Mouse (Mus musculus): ENCODE measurements around the gene App. TPM values are rescaled to one million over a fixed set of nuclear protein-coding genes. Genes with fewer than 3 reads are reported as not detected.

The App gene
- polyA plus RNA-seq, 1 experiment from 2014 or later = 297 TPM

- Histone ChIP-seq H3K4me3 (ENCODE audit: low read length) (no peak overlapping the region), H3K9me3 (ENCODE audit: control insufficient read depth, low read length) (no peaks in the 10 kb centered on the region), H3K27me3 (ENCODE audit: control insufficient read depth, insufficient read depth, low read depth, low read length) (no peaks in the 10 kb centered on the region), H3K9ac (ENCODE audit: low read length) (no peak overlapping the region), H3K4me2 (ENCODE audit: low read depth, low read length) (no peak overlapping the region; the same call in 1 of the 2 replicates), H3K4me1 (replicated peaks; ENCODE audit: control insufficient read depth, insufficient read depth, low read length) (peaks cover 61% of the 10 kb centered on the region), H3K27ac (ENCODE audit: low read length) (peak overlapping the region; percentile 97), H3K36me3 (ENCODE audit: control insufficient read depth, insufficient read depth, low read length) (no peaks in the 10 kb centered on the region)
- WGBS = 45% methylated on average over 5 of the region's 5 CpGs
- no peak for ATAC-seq (ENCODE audit: low read depth)
Measured at GRCm38 (mm10) chr16:85132182-85132581, 41.4 kb downstream of the App start.

- no peak for ATAC-seq (ENCODE audit: low read depth)
- peaks cover 70% of the 10 kb centered on the region for H3K4me1 ChIP-seq (replicated peaks; ENCODE audit: control insufficient read depth, insufficient read depth, low read length)
- H3K9ac ChIP-seq (ENCODE audit: low read length) = no peak overlapping the region
- H3K27me3 ChIP-seq (ENCODE audit: control insufficient read depth, insufficient read depth, low read depth, low read length) = no peaks in the 10 kb centered on the region
- WGBS = 78% methylated on average over 7 of the region's 7 CpGs
- H3K4me2 ChIP-seq (ENCODE audit: low read depth, low read length) = no peak overlapping the region
- H3K27ac ChIP-seq (ENCODE audit: low read length) = peak overlapping the region; percentile 16; the same call in 1 of the 2 replicates
- H3K36me3 ChIP-seq (ENCODE audit: control insufficient read depth, insufficient read depth, low read length) = no peaks in the 10 kb centered on the region
- no peak overlapping the region for H3K4me3 ChIP-seq (ENCODE audit: low read length)
- no peaks in the 10 kb centered on the region for H3K9me3 ChIP-seq (ENCODE audit: control insufficient read depth, low read length)
Measured at GRCm38 (mm10) chr16:85130861-85131556, 42.6 kb downstream of the App start.

- Histone ChIP-seq H3K4me2 (ENCODE audit: low read depth, low read length) (no peak overlapping the region; the same call in 1 of the 2 replicates), H3K27ac (ENCODE audit: low read length) (peak overlapping the region; percentile 91), H3K27me3 (ENCODE audit: control insufficient read depth, insufficient read depth, low read depth, low read length) (no peaks in the 10 kb centered on the region), H3K9me3 (ENCODE audit: control insufficient read depth, low read length) (no peaks in the 10 kb centered on the region), H3K9ac (ENCODE audit: low read length) (no peak overlapping the region), H3K4me1 (replicated peaks; ENCODE audit: control insufficient read depth, insufficient read depth, low read length) (peaks cover 63% of the 10 kb centered on the region), H3K36me3 (ENCODE audit: control insufficient read depth, insufficient read depth, low read length) (peaks cover 5% of the 10 kb centered on the region; the same call in 1 of the 2 replicates), H3K4me3 (ENCODE audit: low read length) (no peak overlapping the region)
- no peak for ATAC-seq (ENCODE audit: low read depth)
- 23% methylated on average over 13 of the region's 13 CpGs for WGBS
Measured at GRCm38 (mm10) chr16:85128693-85129657, 44.6 kb downstream of the App start.

- H3K36me3 ChIP-seq (ENCODE audit: control insufficient read depth, insufficient read depth, low read length) = peaks cover 5% of the 10 kb centered on the region; the same call in 1 of the 2 replicates
- H3K4me1 ChIP-seq (replicated peaks; ENCODE audit: control insufficient read depth, insufficient read depth, low read length) = peaks cover 59% of the 10 kb centered on the region
- H3K4me3 ChIP-seq (ENCODE audit: low read length) = no peak overlapping the region
- no peaks in the 10 kb centered on the region for H3K9me3 ChIP-seq (ENCODE audit: control insufficient read depth, low read length)
- no peaks in the 10 kb centered on the region for H3K27me3 ChIP-seq (ENCODE audit: control insufficient read depth, insufficient read depth, low read depth, low read length)
- peak; percentile 69 for ATAC-seq (ENCODE audit: low read depth)
- H3K27ac ChIP-seq (ENCODE audit: low read length) = peak overlapping the region; percentile 91
- no peak overlapping the region; the same call in 1 of the 2 replicates for H3K4me2 ChIP-seq (ENCODE audit: low read depth, low read length)
- H3K9ac ChIP-seq (ENCODE audit: low read length) = no peak overlapping the region
- 22% methylated on average over 5 of the region's 5 CpGs for WGBS
Measured at GRCm38 (mm10) chr16:85128347-85128664, 45.3 kb downstream of the App start.

- Histone ChIP-seq H3K9ac (ENCODE audit: low read length) (no peak overlapping the region), H3K9me3 (ENCODE audit: control insufficient read depth, low read length) (no peaks in the 10 kb centered on the region), H3K4me3 (ENCODE audit: low read length) (no peak overlapping the region), H3K36me3 (ENCODE audit: control insufficient read depth, insufficient read depth, low read length) (peaks cover 5% of the 10 kb centered on the region; the same call in 1 of the 2 replicates), H3K27ac (ENCODE audit: low read length) (peak overlapping the region; percentile 91), H3K27me3 (ENCODE audit: control insufficient read depth, insufficient read depth, low read depth, low read length) (no peaks in the 10 kb centered on the region), H3K4me2 (ENCODE audit: low read depth, low read length) (peak overlapping the region; percentile 29; the same call in 1 of the 2 replicates), H3K4me1 (replicated peaks; ENCODE audit: control insufficient read depth, insufficient read depth, low read length) (peaks cover 54% of the 10 kb centered on the region)
- WGBS = 56% methylated on average over 11 of the region's 11 CpGs
- no peak for ATAC-seq (ENCODE audit: low read depth)
Measured at GRCm38 (mm10) chr16:85127661-85128346, 45.8 kb downstream of the App start.

- no peaks in the 10 kb centered on the region for H3K27me3 ChIP-seq (ENCODE audit: control insufficient read depth, insufficient read depth, low read depth, low read length)
- ATAC-seq (ENCODE audit: low read depth) = no peak
- peaks cover 6% of the 10 kb centered on the region; the same call in 1 of the 2 replicates for H3K36me3 ChIP-seq (ENCODE audit: control insufficient read depth, insufficient read depth, low read length)
- no peak overlapping the region for H3K4me3 ChIP-seq (ENCODE audit: low read length)
- H3K4me1 ChIP-seq (replicated peaks; ENCODE audit: control insufficient read depth, insufficient read depth, low read length) = peaks cover 33% of the 10 kb centered on the region
- no peak overlapping the region for H3K27ac ChIP-seq (ENCODE audit: low read length)
- H3K9ac ChIP-seq (ENCODE audit: low read length) = no peak overlapping the region
- H3K4me2 ChIP-seq (ENCODE audit: low read depth, low read length) = no peak overlapping the region
- no peaks in the 10 kb centered on the region for H3K9me3 ChIP-seq (ENCODE audit: control insufficient read depth, low read length)
- WGBS = 84% methylated on average over 4 of the region's 4 CpGs
Measured at GRCm38 (mm10) chr16:85124649-85125048, 48.9 kb downstream of the App start.

GRCm38 (mm10) chr16:85121983-85122382 is 51.6 kb downstream of the App start:
- Histone ChIP-seq H3K4me1 (replicated peaks; ENCODE audit: control insufficient read depth, insufficient read depth, low read length) (peaks cover 9% of the 10 kb centered on the region), H3K9ac (ENCODE audit: low read length) (no peak overlapping the region), H3K27me3 (ENCODE audit: control insufficient read depth, insufficient read depth, low read depth, low read length) (no peaks in the 10 kb centered on the region), H3K9me3 (ENCODE audit: control insufficient read depth, low read length) (no peaks in the 10 kb centered on the region), H3K27ac (ENCODE audit: low read length) (no peak overlapping the region), H3K36me3 (ENCODE audit: control insufficient read depth, insufficient read depth, low read length) (peaks cover 9% of the 10 kb centered on the region; the same call in 1 of the 2 replicates), H3K4me3 (ENCODE audit: low read length) (no peak overlapping the region), H3K4me2 (ENCODE audit: low read depth, low read length) (no peak overlapping the region)
- 57% methylated on average over 5 of the region's 5 CpGs for WGBS
- no peak for ATAC-seq (ENCODE audit: low read depth)

GRCm38 (mm10) chr16:85118916-85119315 is 54.6 kb downstream of the App start:
- ATAC-seq (ENCODE audit: low read depth) = no peak
- H3K9me3 ChIP-seq (ENCODE audit: control insufficient read depth, low read length) = no peaks in the 10 kb centered on the region
- H3K4me1 ChIP-seq (replicated peaks; ENCODE audit: control insufficient read depth, insufficient read depth, low read length) = peaks cover 3% of the 10 kb centered on the region; the same call in 1 of the 2 replicates
- H3K9ac ChIP-seq (ENCODE audit: low read length) = no peak overlapping the region
- no peak overlapping the region for H3K27ac ChIP-seq (ENCODE audit: low read length)
- 93% methylated on average over 6 of the region's 6 CpGs for WGBS
- no peak overlapping the region for H3K4me2 ChIP-seq (ENCODE audit: low read depth, low read length)
- H3K27me3 ChIP-seq (ENCODE audit: control insufficient read depth, insufficient read depth, low read depth, low read length) = no peaks in the 10 kb centered on the region
- H3K4me3 ChIP-seq (ENCODE audit: low read length) = no peak overlapping the region
- H3K36me3 ChIP-seq (ENCODE audit: control insufficient read depth, insufficient read depth, low read length) = 0 out of 2 replicates have a peak, but pooled peaks cover 4% of the 10 kb centered on the region
